Mouse (Mus musculus) limb, embryonic 10.5 days (tissue): ENCODE measurements around the gene Cst8. TPM values are rescaled to one million over a fixed set of nuclear protein-coding genes. Genes with fewer than 3 reads are reported as not detected.
A peak's percentile ranks its signal among the peaks of the same experiment; 100 is the strongest.

Source experiments
- DNase-seq: peaks from one replicate; pipeline ENCODE4 v3.0.0-alpha.2; 2017; ENCODE audit warnings: low spot score
- H3K27ac ChIP-seq: fragments of 300-500 bp; sonication (generic); 2 replicates; pipeline ENCODE4 v1.5.1; 2016; ENCODE audit warnings: mild to moderate bottlenecking
- H3K27me3 ChIP-seq: fragments of 300-500 bp; sonication (generic); 2 replicates; pipeline ENCODE4 v1.6.1; 2016; ENCODE audit warnings: low read depth, mild to moderate bottlenecking; ENCODE audit not compliant: poor library complexity, severe bottlenecking
- H3K36me3 ChIP-seq: fragments of 300-500 bp; sonication (generic); 2 replicates; pipeline ENCODE4 v1.6.1; 2016; ENCODE audit warnings: mild to moderate bottlenecking, moderate library complexity
- H3K4me1 ChIP-seq: fragments of 300-500 bp; sonication (generic); 2 replicates; pipeline ENCODE4 v1.6.1; 2016
- H3K4me3 ChIP-seq: fragments of 300-500 bp; sonication (generic); 2 replicates; pipeline ENCODE4 v1.5.1; 2016; ENCODE audit warnings: mild to moderate bottlenecking, moderate library complexity
- H3K9me3 ChIP-seq: fragments of 300-500 bp; sonication (generic); replicated peaks from 2 replicates; pipeline ENCODE4 v1.6.1; 2016; ENCODE audit warnings: mild to moderate bottlenecking
- WGBS: fragments of 180-500 bp; shearing (Covaris S2); methylation state at CpG from one replicate; pipeline ENCODE4 v1.1.7; 2016; 5-methylcytosine and 5-hydroxymethylcytosine counted together
- polyA plus RNA-seq: library from polyadenylated mRNA; unstranded; fragments of >200 nt; fragmentation: Nextera tagmentation; extraction: Ambion mirVana; gene quantifications from 2 replicates; pipeline ENCODE4 v1.2.1, GENCODE M21; 2016

Gene Cst8
- polyA plus RNA-seq, 1 experiment from 2014 or later = not detected

DNA sequence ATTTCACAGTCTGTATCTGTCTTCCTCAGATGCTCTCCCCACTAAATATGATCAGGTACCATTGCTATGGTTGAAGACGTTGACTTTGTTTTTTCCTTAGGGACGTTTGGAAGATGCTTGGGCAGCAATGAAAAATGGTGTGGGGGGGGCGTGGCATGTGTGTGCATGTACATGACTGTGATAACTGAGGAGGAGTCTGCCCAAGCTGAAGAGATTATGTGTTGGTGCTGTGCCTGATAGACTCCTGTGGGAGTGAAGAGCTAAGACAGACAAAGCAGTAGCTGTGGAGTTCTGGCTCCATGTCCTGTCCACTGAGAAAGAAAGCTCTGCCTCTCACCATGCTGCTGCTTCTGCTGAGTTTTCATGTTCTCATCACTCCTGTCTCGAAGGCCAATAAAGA, 36.3 kb downstream of the Cst8 start, which contains the start of gene Cst9:
TSS of gene Cst9 (plus strand) at position 236 of the 400 bp plus-strand sequence.
- WGBS = 82% methylated on average over 4 of the region's 4 CpGs
- Histone ChIP-seq H3K36me3 (no peaks in the 10 kb centered on the region), H3K27me3 (no peaks in the 10 kb centered on the region), H3K4me3 (no peak within 1 kb of the TSS), H3K4me1 (0 out of 2 replicates have a peak, but pooled peaks cover 5% of the 10 kb centered on the region), H3K9me3 (no peaks in the 10 kb centered on the region), H3K27ac (no peak within 1 kb of the TSS)
- DNase-seq = no peak

GRCm38 (mm10) chr2:148838075-148838777, 39.6 kb downstream of the Cst8 start:
- DNase-seq = no peak
- Histone ChIP-seq H3K4me3 (no peak overlapping the region), H3K36me3 (no peaks in the 10 kb centered on the region), H3K27ac (no peak overlapping the region), H3K9me3 (no peaks in the 10 kb centered on the region), H3K27me3 (no peaks in the 10 kb centered on the region), H3K4me1 (0 out of 2 replicates have a peak, but pooled peaks cover 5% of the 10 kb centered on the region)
- 91% methylated on average over 5 of the region's 5 CpGs for WGBS

GRCm38 (mm10) chr2:148839224-148839623, 40.6 kb downstream of the Cst8 start:
- Histone ChIP-seq H3K27ac (no peak overlapping the region), H3K4me3 (no peak overlapping the region), H3K27me3 (no peaks in the 10 kb centered on the region), H3K4me1 (0 out of 2 replicates have a peak, but pooled peaks cover 5% of the 10 kb centered on the region), H3K9me3 (no peaks in the 10 kb centered on the region), H3K36me3 (no peaks in the 10 kb centered on the region)
- no peak for DNase-seq
- WGBS = 95% methylated on average over 2 of the region's 2 CpGs

DNA sequence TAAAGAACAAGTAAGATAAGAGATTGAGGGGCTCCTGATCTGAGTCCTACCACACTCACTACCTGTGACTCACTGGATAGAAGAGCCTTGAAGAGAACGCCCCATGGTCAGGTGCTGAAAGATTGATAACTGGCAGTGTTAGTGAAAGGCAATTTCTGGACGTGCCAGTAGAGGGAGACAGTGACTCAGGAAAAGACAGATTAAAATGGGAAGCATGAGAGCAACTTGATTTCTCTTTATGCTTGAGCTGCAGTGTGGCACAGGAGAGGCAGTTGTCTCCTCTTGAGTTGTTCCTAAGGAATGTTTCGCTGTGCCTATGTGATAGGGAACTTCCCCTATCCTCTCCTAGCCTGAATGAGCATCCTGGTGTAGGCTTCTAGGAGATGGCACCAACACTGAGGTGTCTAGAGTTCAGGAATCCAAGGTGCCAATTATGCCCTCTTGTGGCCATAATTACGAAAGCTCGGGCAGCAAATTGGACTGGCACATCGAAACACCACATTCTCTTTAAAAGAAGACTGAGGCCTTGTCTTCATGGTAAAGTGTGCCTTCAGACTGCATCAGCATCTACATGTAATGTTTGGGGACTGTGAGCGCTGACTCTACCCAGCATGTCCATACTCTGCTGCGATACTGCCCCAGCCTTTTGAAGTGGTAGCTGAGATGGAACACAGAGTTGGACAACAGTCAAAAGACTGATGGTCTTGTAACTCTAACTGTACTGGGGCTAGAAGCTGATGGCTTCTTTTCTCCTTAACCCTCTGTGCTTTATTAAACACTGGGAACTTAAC, 52.7 kb downstream of the Cst8 start:
- DNase-seq = peak; percentile 60
- Histone ChIP-seq H3K27me3 (no peaks in the 10 kb centered on the region), H3K4me3 (no peak overlapping the region), H3K36me3 (no peaks in the 10 kb centered on the region), H3K9me3 (no peaks in the 10 kb centered on the region), H3K27ac (no peak overlapping the region), H3K4me1 (no peaks in the 10 kb centered on the region)
- 49% methylated on average over 8 of the region's 8 CpGs for WGBS

Other genes starting within 250 kb of the Cst8 start
- 140 and 146 TPM in 2 replicates for gene Nxt1, start 126.2 kb upstream of the Cst8 start, polyA plus RNA-seq
- gene Gzf1, start 117.8 kb upstream of the Cst8 start, polyA plus RNA-seq = 24.3 and 27.7 TPM in 2 replicates
- 3.3 and 3.8 TPM in 2 replicates for gene Napb, start 66.3 kb upstream of the Cst8 start, polyA plus RNA-seq
- gene Cstl1, start 48.4 kb upstream of the Cst8 start, polyA plus RNA-seq = not detected in 2 replicates
- not detected in 2 replicates for gene Cst11, start 27.3 kb upstream of the Cst8 start, polyA plus RNA-seq
- gene 8030411F24Rik, start 16.8 kb upstream of the Cst8 start, polyA plus RNA-seq = not detected in 2 replicates
- gene Cst12, start 9.4 kb upstream of the Cst8 start, polyA plus RNA-seq = not detected in 2 replicates
- not detected in 2 replicates for gene Cst13, start 21.3 kb downstream of the Cst8 start, polyA plus RNA-seq
- gene Cst9, start 36.4 kb downstream of the Cst8 start, polyA plus RNA-seq = not detected in 2 replicates
- gene 9230104L09Rik, start 66.3 kb downstream of the Cst8 start, polyA plus RNA-seq = not detected in 2 replicates
- gene Cst3, start 76.9 kb downstream of the Cst8 start, polyA plus RNA-seq = 209 and 241 TPM in 2 replicates
- not detected in 2 replicates for gene Gm1330, start 204.5 kb downstream of the Cst8 start, polyA plus RNA-seq
- gene Gm10750, start 218.5 kb downstream of the Cst8 start, polyA plus RNA-seq = not detected in 2 replicates